Mouse (Mus musculus) midbrain, postnatal 0 days (tissue): ENCODE measurements around the gene Gm44511. TPM values are rescaled to one million over a fixed set of nuclear protein-coding genes. Genes with fewer than 3 reads are reported as not detected.
"Not testable (repeated sequence)": the region's sequence is repeated elsewhere in the genome, so short reads cannot be mapped to it uniquely, and the experiment has no call there.

Experiments used
- ATAC-seq: fragments of 200-750 bp; cut with Nextera tagmentation; 2 replicates; pipeline ENCODE4 v1.8.0; 2017; ENCODE audit warnings: moderate number of reproducible peaks, mild to moderate bottlenecking, moderate TSS enrichment, moderate library complexity; ENCODE audit not compliant: low FRiP score
- DNase-seq: peaks from one replicate; pipeline ENCODE4 v3.0.0-alpha.2; 2015; ENCODE audit warnings: low spot score
- H3K27ac ChIP-seq: fragments of 300-500 bp; sonication (generic); 2 replicates; pipeline ENCODE4 v1.5.1; 2014; ENCODE audit warnings: low read depth, mild to moderate bottlenecking, low read length, mixed read lengths
- H3K27me3 ChIP-seq: fragments of 300-500 bp; sonication (generic); 2 replicates; pipeline ENCODE4 v1.6.1; 2014; ENCODE audit warnings: low read length, control low read depth, mixed read lengths; ENCODE audit not compliant: insufficient read depth
- H3K36me3 ChIP-seq: fragments of 300-500 bp; sonication (generic); 2 replicates; pipeline ENCODE4 v1.6.1; 2014; ENCODE audit warnings: low read length, control low read depth, mixed read lengths; ENCODE audit not compliant: insufficient read depth
- H3K4me1 ChIP-seq: fragments of 300-500 bp; sonication (generic); 2 replicates; pipeline ENCODE4 v1.6.1; 2014; ENCODE audit warnings: mild to moderate bottlenecking, control low read depth, antibody characterized with exemption, low read length, mixed read lengths; ENCODE audit not compliant: insufficient read depth
- H3K4me2 ChIP-seq: fragments of 300-500 bp; sonication (generic); 2 replicates; pipeline ENCODE4 v1.6.1; 2014; ENCODE audit warnings: low read depth, mild to moderate bottlenecking, low read length, mixed read lengths; ENCODE audit not compliant: poor library complexity, severe bottlenecking
- H3K4me3 ChIP-seq: fragments of 300-500 bp; sonication (generic); 2 replicates; pipeline ENCODE4 v1.5.1; 2014; ENCODE audit warnings: low read depth, mild to moderate bottlenecking, low read length, moderate library complexity
- H3K9ac ChIP-seq: fragments of 300-500 bp; sonication (generic); replicated peaks from 2 replicates; pipeline ENCODE4 v1.6.1; 2014; ENCODE audit warnings: mild to moderate bottlenecking, low read length, moderate library complexity, mixed read lengths; ENCODE audit not compliant: poor library complexity, severe bottlenecking
- H3K9me3 ChIP-seq: fragments of 300-500 bp; sonication (generic); 2 replicates; pipeline ENCODE4 v1.6.1; 2016; ENCODE audit warnings: low read length, control low read depth
- CTCF ChIP-seq: IDR thresholded peaks from 2 replicates; pipeline ENCODE4 v1.5.1; 2016; ENCODE audit warnings: antibody characterized with exemption, mild to moderate bottlenecking
- WGBS: fragments of 180-500 bp; shearing (Covaris S2); extraction: QIAGEN DNeasy Blood & Tissue Kit; methylation state at CpG from one replicate; pipeline ENCODE4 v1.1.7; 2014; 5-methylcytosine and 5-hydroxymethylcytosine counted together
- polyA plus RNA-seq: library from polyadenylated mRNA; unstranded; fragments of >200 nt; fragmentation: Nextera tagmentation; extraction: Ambion mirVana; gene quantifications from 2 replicates; pipeline ENCODE4 v1.2.1, GENCODE M21; 2015
- total RNA-seq: library from RNA; depleted of rRNA; stranded (reverse); fragments of >200 nt; gene quantifications from 2 replicates; pipeline ENCODE4 v1.2.3, GENCODE M21; 2014

Gene Gm44511
- total and polyA plus RNA-seq, 2 experiments from 2014 or later = not detected

DNA sequence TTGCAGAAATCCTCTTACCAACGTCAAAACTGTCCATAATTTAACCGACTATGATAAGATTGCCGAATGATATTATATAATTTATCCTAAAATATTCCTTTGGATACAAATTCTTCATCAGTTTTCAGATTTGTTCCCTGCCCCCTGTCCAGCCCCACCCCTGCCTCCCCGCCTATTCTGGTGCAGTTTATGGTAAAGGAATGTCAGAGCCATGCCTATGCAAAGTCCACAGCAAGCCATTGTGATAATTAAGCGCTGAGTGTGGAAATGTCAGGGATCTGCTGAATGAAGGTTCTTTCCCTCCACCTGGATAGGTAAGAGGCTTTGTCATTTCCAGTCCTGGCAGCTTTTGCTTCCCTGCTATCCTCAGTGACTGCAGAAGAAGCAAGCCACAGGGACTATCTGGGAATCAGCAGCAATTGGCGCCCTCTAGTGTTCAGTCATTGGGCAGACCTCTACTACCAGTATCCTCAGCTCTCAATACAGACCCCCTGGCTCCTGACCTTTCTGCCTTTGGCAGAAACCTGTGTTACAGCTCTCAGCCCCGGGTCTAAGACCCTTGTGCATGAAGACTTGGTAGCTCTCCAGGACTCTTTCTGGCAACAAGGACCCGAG, 72.4 kb downstream of the Gm44511 start:
- not testable (repeated sequence) for H3K9ac ChIP-seq, H3K9me3 ChIP-seq, H3K36me3 ChIP-seq, H3K27me3 ChIP-seq, H3K4me3 ChIP-seq, H3K4me1 ChIP-seq
- whole genome bisulfite sequencing = 33% methylated on average over 8 of the region's 8 CpGs
- DNase-seq = peak; percentile 92
- ATAC-seq = peak; percentile 97
- H3K27ac ChIP-seq = peak overlapping the region; percentile 59; the same call in 1 of the 2 replicates
- peak overlapping the region; percentile 18; the same call in 1 of the 2 replicates for H3K4me2 ChIP-seq
- TF ChIP-seq CTCF = peak; percentile 82

DNA sequence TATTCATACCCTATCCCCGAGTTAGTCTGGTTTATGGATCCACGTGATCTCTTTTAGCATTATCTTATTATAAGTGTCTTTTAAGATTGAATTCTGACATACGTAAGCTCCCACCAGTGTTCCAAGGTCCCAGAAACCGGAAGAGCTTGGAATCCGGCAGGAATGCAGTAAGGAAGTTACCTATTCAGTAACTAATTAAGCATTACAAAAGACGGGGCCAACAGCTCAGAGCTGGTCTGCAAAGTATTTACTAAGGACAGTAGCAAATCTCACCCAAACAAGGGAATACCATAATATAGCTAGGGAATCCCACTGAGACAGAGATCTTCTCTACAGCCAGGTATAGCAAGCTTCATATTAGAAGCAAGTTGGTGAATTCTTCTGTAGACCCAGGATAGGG, 79.1 kb downstream of the Gm44511 start:
- not testable (repeated sequence) for H3K27ac ChIP-seq, DNase-seq, H3K4me1 ChIP-seq, ATAC-seq, H3K9me3 ChIP-seq, H3K4me2 ChIP-seq, H3K36me3 ChIP-seq, H3K9ac ChIP-seq, H3K27me3 ChIP-seq, H3K4me3 ChIP-seq
- 81% methylated on average over 6 of the region's 6 CpGs for WGBS

DNA sequence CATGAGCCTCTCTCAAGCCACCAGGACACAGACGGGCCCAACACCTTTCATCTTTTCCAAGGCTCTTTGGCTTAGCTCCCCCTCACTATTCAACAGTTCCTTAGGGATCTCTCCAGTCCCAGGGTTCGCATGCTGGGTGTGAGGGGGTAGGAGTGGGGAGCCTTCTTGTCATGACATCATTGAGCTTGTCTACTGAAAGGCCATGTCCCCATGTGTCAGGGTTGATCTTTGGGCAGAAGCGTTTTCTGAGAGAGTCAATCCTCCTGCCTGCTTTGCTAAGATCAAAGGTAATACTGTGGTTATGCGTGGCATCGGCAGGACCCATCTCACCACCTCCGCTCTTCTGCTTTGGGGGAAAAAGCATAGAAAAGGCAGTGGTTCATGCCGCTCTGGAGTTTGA, 88.7 kb downstream of the Gm44511 start:
- no peak overlapping the region for H3K27ac ChIP-seq
- H3K4me2 ChIP-seq = no peak overlapping the region
- WGBS = 89% methylated on average over 7 of the region's 7 CpGs
- no peaks in the 10 kb centered on the region for H3K27me3 ChIP-seq
- DNase-seq = no peak
- no peaks in the 10 kb centered on the region for H3K4me1 ChIP-seq
- ATAC-seq = no peak
- H3K36me3 ChIP-seq = no peaks in the 10 kb centered on the region
- H3K9ac ChIP-seq = no peak overlapping the region
- H3K9me3 ChIP-seq = no peaks in the 10 kb centered on the region
- TF ChIP-seq CTCF = no peak
- no peak overlapping the region for H3K4me3 ChIP-seq

DNA sequence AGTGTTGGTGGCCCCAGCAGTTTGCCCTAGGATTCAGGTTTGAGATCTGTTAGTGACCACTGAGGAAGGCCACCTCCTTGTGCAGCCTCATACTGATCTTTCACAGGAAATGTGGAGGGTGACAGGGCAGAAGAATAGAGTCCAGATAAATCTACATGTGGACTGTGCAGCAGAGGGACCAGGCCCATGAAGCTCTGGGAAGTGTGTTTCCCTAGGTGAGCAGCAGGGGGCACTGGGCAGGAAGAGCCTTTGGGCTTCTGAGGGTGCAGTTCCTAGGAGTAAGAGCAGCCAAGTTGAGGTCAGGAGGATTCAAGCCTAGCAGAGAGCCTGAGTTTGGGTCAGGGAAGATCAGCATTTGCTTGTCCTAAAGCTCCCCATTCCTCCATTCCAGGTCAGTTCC, 90.0 kb downstream of the Gm44511 start:
- Histone ChIP-seq H3K36me3 (no peaks in the 10 kb centered on the region), H3K9ac (no peak overlapping the region), H3K4me2 (no peak overlapping the region), H3K4me1 (no peaks in the 10 kb centered on the region), H3K27ac (no peak overlapping the region), H3K27me3 (no peaks in the 10 kb centered on the region), H3K4me3 (no peak overlapping the region), H3K9me3 (no peaks in the 10 kb centered on the region)
- DNase-seq = no peak
- no peak for ATAC-seq
- peak; percentile 13; the same call in 1 of the 2 replicates for TF ChIP-seq CTCF

GRCm38 (mm10) chr6:128734896-128735295, 91.2 kb downstream of the Gm44511 start:
- Histone ChIP-seq H3K4me3 (no peak overlapping the region), H3K9me3 (no peaks in the 10 kb centered on the region), H3K9ac (no peak overlapping the region), H3K27me3 (no peaks in the 10 kb centered on the region), H3K27ac (no peak overlapping the region), H3K36me3 (no peaks in the 10 kb centered on the region), H3K4me1 (no peaks in the 10 kb centered on the region), H3K4me2 (no peak overlapping the region)
- no peak for TF ChIP-seq CTCF
- no peak for ATAC-seq
- no peak for DNase-seq

DNA sequence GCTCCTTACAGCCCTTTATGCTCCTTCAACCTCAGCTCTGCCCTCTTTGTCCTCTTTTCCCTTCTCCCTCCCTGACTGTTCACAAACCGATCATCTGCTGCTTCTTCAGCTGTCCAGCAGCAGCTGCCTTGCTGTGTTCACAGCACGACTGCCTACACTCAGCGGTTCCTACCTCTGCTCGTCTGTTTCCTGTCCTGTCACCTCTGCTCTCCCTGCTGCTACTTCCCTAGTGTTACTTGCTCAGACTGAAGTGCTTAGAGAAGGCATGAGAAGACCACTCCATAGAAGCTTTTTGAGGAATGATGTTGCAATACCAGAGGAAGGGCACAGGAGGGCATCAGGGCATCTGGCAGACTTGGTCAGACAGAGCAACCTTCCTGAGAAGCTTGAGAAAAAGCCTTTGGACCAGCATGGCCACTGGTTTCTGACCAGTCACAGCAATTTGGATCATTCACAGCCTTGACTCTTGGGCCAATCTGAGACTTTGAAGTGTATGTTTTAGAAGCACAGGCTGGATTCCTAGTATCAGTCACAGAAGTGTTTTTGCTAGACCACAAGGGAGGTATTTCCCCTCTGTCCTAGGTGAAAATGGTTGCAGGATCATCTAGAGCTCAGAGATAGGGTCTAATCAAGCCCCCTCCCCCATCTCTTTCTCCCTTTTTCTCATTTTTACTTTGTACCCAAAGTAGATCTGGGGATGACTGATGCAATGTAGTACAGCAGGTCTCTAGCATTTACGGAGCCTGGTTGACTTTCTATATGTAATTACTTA, 92.0 kb downstream of the Gm44511 start:
- no peak for ATAC-seq
- 0 out of 2 replicates have a peak, but pooled peaks have one; percentile 4 for TF ChIP-seq CTCF

More for the DNA sequence above, 92.0 kb downstream of the Gm44511 start:
- no peak overlapping the region for H3K4me2 ChIP-seq
- H3K36me3 ChIP-seq = no peaks in the 10 kb centered on the region
- DNase-seq = no peak
- 69% methylated on average over 5 of the region's 5 CpGs for WGBS
- H3K4me3 ChIP-seq = no peak overlapping the region
- H3K27ac ChIP-seq = no peak overlapping the region
- H3K4me1 ChIP-seq = no peaks in the 10 kb centered on the region
- no peaks in the 10 kb centered on the region for H3K9me3 ChIP-seq
- no peaks in the 10 kb centered on the region for H3K27me3 ChIP-seq
- H3K9ac ChIP-seq = no peak overlapping the region
